10 mouse cellular contexts compared by ENCODE assay signal in the genomic region with DNA sequence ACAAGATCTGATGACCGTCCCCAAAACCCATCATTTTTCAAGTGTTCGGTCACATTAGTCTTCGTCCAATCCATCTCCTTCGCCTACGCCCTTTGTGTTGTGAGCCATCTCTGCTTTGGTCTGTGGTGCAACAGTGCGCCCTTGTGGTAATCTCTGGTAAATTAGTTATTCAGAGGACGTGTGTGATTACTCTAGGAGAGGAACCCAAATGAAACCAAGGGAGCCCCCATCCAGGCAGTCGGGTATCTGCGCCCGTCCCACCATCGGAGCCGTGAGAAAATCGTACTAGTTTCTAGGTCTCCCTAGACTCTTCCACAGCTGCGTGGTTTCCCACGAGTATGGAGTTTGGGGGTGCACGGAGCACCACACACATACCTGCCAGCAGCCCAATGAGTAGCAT. TPM values are rescaled to one million over a fixed set of nuclear protein-coding genes. Genes with fewer than 3 reads are reported as not detected.
A peak's percentile ranks its signal among the peaks of the same experiment; 100 is the strongest.
DNase-seq lines count a peak whose midpoint lies in the region; ATAC-seq lines count a peak whose summit lies in the region.
"Had no signal": no experiment of that assay in that cellular context is flagged by ENCODE, and none has a peak within 500 bp of the region (broad histone marks: within the 10 kb centered on the region; RNA-seq: fewer than 3 reads in every experiment).

No protein-coding gene starts in this region.

- H3K36me3 ChIP-seq in forebrain, embryonic 11.5 days (ENCODE audit: control insufficient read depth, insufficient read depth, low read length) = peaks cover 6% of the 10 kb centered on the region
- H3K36me3 ChIP-seq in forebrain, embryonic 15.5 days = peaks cover 55% of the 10 kb centered on the region

- H3K4me1 ChIP-seq in forebrain, embryonic 11.5 days (replicated peaks; ENCODE audit: control insufficient read depth, insufficient read depth, low read length) = no peaks in the 10 kb centered on the region
- peaks cover 6% of the 10 kb centered on the region for H3K4me1 ChIP-seq in forebrain, embryonic 15.5 days

- H3K4me2 ChIP-seq in forebrain, embryonic 11.5 days (ENCODE audit: low read depth, low read length, severe bottlenecking) = no peak overlapping the region
- no peak overlapping the region for H3K4me2 ChIP-seq in forebrain, embryonic 15.5 days (replicated peaks)

- no peak overlapping the region for H3K4me3 ChIP-seq in forebrain, embryonic 11.5 days (ENCODE audit: low read depth, low read length)
- no peak overlapping the region for H3K4me3 ChIP-seq in forebrain, embryonic 15.5 days

- H3K9ac ChIP-seq in forebrain, embryonic 11.5 days (ENCODE audit: low read length) = no peak overlapping the region
- H3K9ac ChIP-seq in forebrain, embryonic 15.5 days (replicated peaks) = no peak overlapping the region

- WGBS in forebrain, embryonic 11.5 days = 85% methylated on average over 16 of the region's 16 CpGs
- WGBS in forebrain, embryonic 15.5 days = 78% methylated on average over 16 of the region's 16 CpGs

- DNase-seq in forebrain, embryonic 11.5 days (ENCODE audit: low spot score) = peak; percentile 58
- peak; percentile 17 to 59 for DNase-seq in spleen, adult 18-20 months
- DNase-seq in spleen, adult 12 weeks (ENCODE audit: low spot score) = no peak
- peak; percentile 69 for DNase-seq in cerebellum, postnatal 14 days
- peak; percentile 54 for DNase-seq in kidney, postnatal 10 days
- DNase-seq in lung, postnatal 36 days = peak; percentile 84
- peak; percentile 55 for DNase-seq in thymus, postnatal 14 days

- no peak overlapping the region for H3K27ac ChIP-seq in forebrain, embryonic 11.5 days (ENCODE audit: low read depth, low read length)
- H3K27ac ChIP-seq in forebrain, embryonic 15.5 days (replicated peaks) = no peak overlapping the region

- no peak for ATAC-seq in forebrain, embryonic 11.5 days (replicated peaks; ENCODE audit: low FRiP score)
- no peak for ATAC-seq in forebrain, embryonic 15.5 days (replicated peaks)

- no peaks in the 10 kb centered on the region for H3K9me3 ChIP-seq in forebrain, embryonic 11.5 days (ENCODE audit: control insufficient read depth, low read length)
- H3K9me3 ChIP-seq in forebrain, embryonic 15.5 days = no peaks in the 10 kb centered on the region

- no peaks in the 10 kb centered on the region for H3K27me3 ChIP-seq in forebrain, embryonic 11.5 days (ENCODE audit: control insufficient read depth, insufficient read depth, low read length)
- no peaks in the 10 kb centered on the region for H3K27me3 ChIP-seq in forebrain, embryonic 15.5 days

RNA-seq across cellular contexts. Expression of a gene that starts 5.1 kb away (rescaled TPM):
- polyA plus RNA-seq in forebrain, embryonic 11.5 days (2014; fragmentation: Nextera tagmentation; extraction: Ambion mirVana) = 52.2 and 53.8 TPM in 2 replicates
- polyA plus RNA-seq in forebrain, embryonic 15.5 days (2015; fragmentation: Nextera tagmentation; extraction: Ambion mirVana) = 173 and 183 TPM in 2 replicates

RNA-seq across cellular contexts. Expression of a gene that starts 17.5 kb away (rescaled TPM):
- polyA plus RNA-seq in forebrain, embryonic 11.5 days (2014; fragmentation: Nextera tagmentation; extraction: Ambion mirVana) = 2.0 and 3.2 TPM in 2 replicates
- polyA plus RNA-seq in forebrain, embryonic 15.5 days (2015; fragmentation: Nextera tagmentation; extraction: Ambion mirVana) = 7.0 and 8.3 TPM in 2 replicates

RNA-seq across cellular contexts. Expression of a gene that starts 41.8 kb away (rescaled TPM):
- polyA plus RNA-seq in forebrain, embryonic 11.5 days (2014; fragmentation: Nextera tagmentation; extraction: Ambion mirVana) = not detected in 2 replicates
- not detected in 2 replicates for polyA plus RNA-seq in forebrain, embryonic 15.5 days (2015; fragmentation: Nextera tagmentation; extraction: Ambion mirVana)
- polyA plus RNA-seq: large intestine, adult 2 months; neural tube, embryonic 14.5 days had no signal

RNA-seq across cellular contexts. Expression of a gene that starts 48.5 kb away (rescaled TPM):
- 0.24 and 0.45 TPM in 2 replicates for polyA plus RNA-seq in forebrain, embryonic 11.5 days (2014; fragmentation: Nextera tagmentation; extraction: Ambion mirVana)
- polyA plus RNA-seq in forebrain, embryonic 15.5 days (2015; fragmentation: Nextera tagmentation; extraction: Ambion mirVana) = 0.61 and 1.5 TPM in 2 replicates
- polyA plus RNA-seq: large intestine, adult 2 months had no signal
